Mouse (Mus musculus): ENCODE measurements at regions not wholly inside any gene's neighbourhood (a gene's known extent, or its start where the extent isn't known, plus 50 kb on each side); places are given as distances from the start of the nearest gene placed in this dataset.

GRCm38 (mm10) chr7:133471706-133472105, 130.3 kb downstream of the Tex36 start:
- DNase-seq (ENCODE audit: low spot score in 2 of 2): no peak
- intact Hi-C loops (cut with DNase I): loop anchor here (10.0 kb wide), 1 partner anchor 217 kb away; no protein-coding TSS in a partner anchor

DNA sequence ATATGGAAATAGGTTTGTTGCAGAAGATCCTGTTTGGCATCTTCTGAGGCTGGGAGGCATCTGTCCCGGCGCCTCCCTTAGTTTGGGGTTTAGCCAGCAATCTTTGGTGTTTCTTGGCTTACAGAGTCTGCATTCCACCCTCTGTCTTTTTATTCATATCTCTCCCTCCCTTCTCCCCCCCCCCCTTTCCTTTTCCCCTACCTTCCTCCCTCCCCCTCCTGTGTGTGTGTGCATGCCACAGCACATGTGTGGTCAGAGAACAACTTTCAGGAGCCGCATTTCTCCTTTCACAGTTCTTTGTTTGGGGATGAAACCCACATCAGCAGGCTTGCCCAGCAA, 131.4 kb downstream of the Tex36 start:
- intact Hi-C loops (cut with DNase I): loop anchor here (10.0 kb wide), 1 partner anchor 216 kb away; no protein-coding TSS in a partner anchor
- DNase-seq (ENCODE audit: low spot score in 2 of 2): no peak

DNA sequence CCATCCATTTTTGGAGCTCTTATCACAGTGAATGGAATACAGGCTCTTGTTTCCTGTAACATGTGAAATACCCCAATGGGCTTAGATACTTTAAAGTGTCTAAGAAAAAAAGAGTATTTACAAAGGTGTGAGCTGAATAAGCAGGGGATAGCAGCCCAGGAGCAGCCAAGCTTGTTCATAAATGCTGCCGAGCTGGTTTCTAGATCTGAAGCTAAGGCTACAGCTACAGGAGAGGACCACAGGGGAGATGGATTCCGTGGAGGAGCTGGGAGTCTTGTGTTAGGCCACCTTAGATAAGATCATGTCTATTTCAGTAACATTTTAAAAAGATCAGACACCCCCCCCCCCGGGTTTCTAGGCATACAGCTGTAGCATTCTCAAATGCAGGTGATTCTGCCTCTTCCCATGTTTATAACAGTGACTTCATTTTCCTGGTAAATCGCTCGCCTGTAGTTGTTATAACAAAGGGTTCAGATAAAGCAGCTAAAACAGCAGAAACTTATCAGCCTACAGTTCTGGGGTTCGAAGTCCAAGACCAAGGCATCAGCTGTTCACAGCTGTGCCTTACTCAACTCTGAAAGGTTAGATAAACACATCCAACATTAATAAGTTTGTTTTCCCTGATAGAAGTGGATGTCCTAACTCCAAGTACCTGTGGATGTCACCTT, 131.9 kb downstream of the Tex36 start:
- intact Hi-C loops (cut with DNase I): loop anchor here (10.0 kb wide), 1 partner anchor 215 kb away; no protein-coding TSS in a partner anchor
- DNase-seq (ENCODE audit: low spot score in 2 of 2): no peak

DNA sequence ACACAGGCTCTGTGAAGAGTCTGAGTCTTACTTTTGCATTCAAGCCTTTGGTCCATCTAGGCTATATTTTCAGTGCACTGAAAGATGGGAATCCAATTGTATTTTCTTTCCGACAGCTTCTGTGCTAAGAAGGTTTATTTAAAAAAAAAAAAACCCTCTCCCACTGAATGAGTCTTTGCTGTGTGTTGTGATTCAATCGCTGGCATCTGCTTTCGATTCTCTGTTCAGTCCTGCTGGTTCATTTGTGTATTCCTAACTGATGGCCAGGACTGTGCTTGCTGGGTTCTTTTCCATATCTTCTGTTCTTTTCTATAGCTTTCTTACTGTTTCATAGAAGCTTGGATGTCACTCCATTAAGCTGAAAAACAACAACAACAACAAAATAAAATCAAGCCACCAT, 132.9 kb downstream of the Tex36 start:
- intact Hi-C loops (cut with DNase I): no loop called here
- DNase-seq (ENCODE audit: low spot score in 2 of 2): no peak

- DNase-seq (ENCODE audit: low spot score in 2 of 2): no peak
- intact Hi-C loops (cut with DNase I): no loop called here
Measured at GRCm38 (mm10) chr7:133468346-133468745, 133.6 kb downstream of the Tex36 start.

- intact Hi-C loops (cut with DNase I): no loop called here
Measured at GRCm38 (mm10) chr7:133467579-133467978, 134.4 kb downstream of the Tex36 start.

DNA sequence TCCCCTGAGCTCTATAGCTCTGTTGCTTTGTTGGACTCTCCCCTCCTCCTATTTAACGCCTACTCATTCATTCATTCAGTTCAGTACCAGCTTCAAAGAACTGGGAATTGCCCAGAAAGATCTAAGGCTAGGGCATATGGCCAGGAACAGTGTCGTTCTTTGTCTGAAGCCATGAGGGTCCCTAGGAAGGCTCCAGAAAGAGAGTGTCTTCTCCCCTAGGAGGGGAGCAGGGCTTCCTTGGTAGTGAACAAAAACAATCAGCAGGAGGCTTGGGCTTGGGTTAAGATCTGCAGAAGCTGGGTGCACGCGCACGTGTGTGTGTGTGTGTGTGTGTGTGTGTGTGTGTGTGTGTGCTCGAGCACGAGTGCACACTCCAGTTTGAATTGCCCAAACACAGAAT, 142.7 kb downstream of the Tex36 start:
- intact Hi-C loops (cut with DNase I): no loop called here
- no peak for DNase-seq (ENCODE audit: low spot score in 2 of 2)

More at GRCm38 (mm10) chr7:133467579-133467978, 134.4 kb downstream of the Tex36 start:
- DNase-seq (ENCODE audit: low spot score in 2 of 2): no peak

GRCm38 (mm10) chr7:133457436-133458324, 144.3 kb downstream of the Tex36 start:
- intact Hi-C loops (cut with DNase I): no loop called here
- DNase-seq (ENCODE audit: low spot score in 2 of 2): no peak

DNA sequence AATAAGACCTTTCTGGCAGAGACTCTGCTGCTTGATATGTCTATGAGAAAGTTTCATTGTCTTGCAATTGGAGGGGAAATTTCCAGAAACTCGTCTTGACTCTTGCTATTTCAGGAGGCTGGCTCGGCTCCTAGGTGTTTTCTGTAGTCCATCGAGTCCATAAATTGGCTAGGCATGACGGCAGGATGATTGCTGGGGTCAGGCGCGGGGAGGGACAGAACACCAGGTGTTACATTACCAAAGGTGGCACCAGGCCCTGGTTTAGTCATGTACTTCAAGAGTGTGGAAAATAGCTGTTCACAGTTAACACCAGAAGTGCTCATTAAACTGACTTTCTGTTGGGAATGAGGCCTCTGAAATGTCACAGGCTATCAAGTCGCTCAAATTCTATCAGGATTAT, 151.7 kb downstream of the Tex36 start:
- DNase-seq (ENCODE audit: low spot score in 2 of 2): no peak
- intact Hi-C loops (cut with DNase I): no loop called here

- intact Hi-C loops (cut with DNase I): no loop called here
- DNase-seq (ENCODE audit: low spot score in 2 of 2): no peak
Measured at GRCm38 (mm10) chr7:133447079-133447478, 154.9 kb downstream of the Tex36 start.

GRCm38 (mm10) chr7:133441661-133442060, 160.3 kb downstream of the Tex36 start:
- no peak for DNase-seq (ENCODE audit: low spot score in 2 of 2)
- intact Hi-C loops (cut with DNase I): no loop called here

- intact Hi-C loops (cut with DNase I): no loop called here
- no peak for DNase-seq (ENCODE audit: low spot score in 2 of 2)
Measured at GRCm38 (mm10) chr7:133441169-133441568, 160.8 kb downstream of the Tex36 start.

GRCm38 (mm10) chr7:133440711-133441110, 161.2 kb downstream of the Tex36 start:
- no peak for DNase-seq (ENCODE audit: low spot score in 2 of 2)

GRCm38 (mm10) chr7:133440086-133440485, 161.9 kb downstream of the Tex36 start:
- intact Hi-C loops (cut with DNase I): no loop called here

More at GRCm38 (mm10) chr7:133440711-133441110, 161.2 kb downstream of the Tex36 start:
- intact Hi-C loops (cut with DNase I): no loop called here

GRCm38 (mm10) chr7:133438631-133439030, 163.3 kb downstream of the Tex36 start:
- intact Hi-C loops (cut with DNase I): no loop called here
- DNase-seq (ENCODE audit: low spot score in 2 of 2): no peak

More at GRCm38 (mm10) chr7:133440086-133440485, 161.9 kb downstream of the Tex36 start:
- no peak for DNase-seq (ENCODE audit: low spot score in 2 of 2)

DNA sequence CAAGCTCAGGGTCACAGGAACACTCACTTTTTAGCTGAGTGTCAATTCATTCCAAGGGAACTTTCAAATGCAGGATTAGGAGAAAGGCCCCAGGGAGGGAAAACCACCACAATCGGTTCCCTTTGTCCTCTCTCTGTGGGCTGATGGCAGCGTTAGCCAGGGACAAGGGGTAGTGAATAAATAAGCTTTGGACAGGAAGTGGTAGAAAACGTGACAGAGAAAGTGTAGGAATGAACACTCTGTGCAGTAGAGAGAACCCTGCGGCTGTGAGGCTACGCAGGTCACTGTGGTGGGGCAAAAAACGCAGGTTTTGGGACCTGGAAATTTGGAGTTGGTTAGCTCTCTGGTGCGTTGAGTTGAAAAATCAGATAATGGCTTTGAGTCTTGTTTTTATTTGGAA, 164.1 kb downstream of the Tex36 start:
- intact Hi-C loops (cut with DNase I): no loop called here
- no peak for DNase-seq (ENCODE audit: low spot score in 2 of 2)

GRCm38 (mm10) chr7:133435596-133436357, 166.2 kb downstream of the Tex36 start:
- intact Hi-C loops (cut with DNase I): no loop called here
- no peak for DNase-seq (ENCODE audit: low spot score in 2 of 2)

GRCm38 (mm10) chr7:133434027-133434820, 167.7 kb downstream of the Tex36 start:
- intact Hi-C loops (cut with DNase I): no loop called here

GRCm38 (mm10) chr7:133432343-133432742, 169.6 kb downstream of the Tex36 start:
- no peak for DNase-seq (ENCODE audit: low spot score in 2 of 2)
- intact Hi-C loops (cut with DNase I): no loop called here

More at GRCm38 (mm10) chr7:133434027-133434820, 167.7 kb downstream of the Tex36 start:
- no peak for DNase-seq (ENCODE audit: low spot score in 2 of 2)

Measured in left cerebral cortex, postnatal 14 days (tissue).